Mouse (Mus musculus) midbrain, embryonic 16.5 days (tissue): ENCODE data around the gene Majin. TPM values are rescaled to one million over a fixed set of nuclear protein-coding genes. Genes with fewer than 3 reads are reported as not detected.

Source experiments
- ATAC-seq: fragments of 200-750 bp; cut with Nextera tagmentation; 2 replicates; pipeline ENCODE4 v1.8.0; 2017; ENCODE audit warnings: moderate TSS enrichment
- H3K27ac ChIP-seq: fragments of 300-500 bp; sonication (generic); 2 replicates; pipeline ENCODE4 v1.5.1; 2014; ENCODE audit warnings: mild to moderate bottlenecking, low read length, mixed read lengths
- H3K27me3 ChIP-seq: fragments of 300-500 bp; sonication (generic); 2 replicates; pipeline ENCODE4 v1.6.1; 2014; ENCODE audit warnings: low read depth, low read length, mixed read lengths; ENCODE audit not compliant: control insufficient read depth, insufficient read depth
- H3K36me3 ChIP-seq: fragments of 300-500 bp; sonication (generic); 2 replicates; pipeline ENCODE4 v1.6.1; 2014; ENCODE audit warnings: mild to moderate bottlenecking, low read length, moderate library complexity, mixed read lengths; ENCODE audit not compliant: control insufficient read depth, insufficient read depth
- H3K4me1 ChIP-seq: fragments of 300-500 bp; sonication (generic); 2 replicates; pipeline ENCODE4 v1.6.1; 2014; ENCODE audit warnings: mild to moderate bottlenecking, low read length, mixed read lengths; ENCODE audit not compliant: control insufficient read depth, insufficient read depth
- H3K4me2 ChIP-seq: fragments of 300-500 bp; sonication (generic); 2 replicates; pipeline ENCODE4 v1.6.1; 2014; ENCODE audit warnings: mild to moderate bottlenecking, low read length, mixed read lengths
- H3K4me3 ChIP-seq: fragments of 300-500 bp; sonication (generic); 2 replicates; pipeline ENCODE4 v1.5.1; 2014; ENCODE audit warnings: low read depth, mild to moderate bottlenecking, low read length, moderate library complexity, mixed read lengths
- H3K9ac ChIP-seq: fragments of 300-500 bp; sonication (generic); 2 replicates; pipeline ENCODE4 v1.6.1; 2014; ENCODE audit warnings: low read depth, low read length, mixed read lengths
- H3K9me3 ChIP-seq: fragments of 300-500 bp; sonication (generic); replicated peaks from 2 replicates; pipeline ENCODE4 v1.6.1; 2014; ENCODE audit warnings: mild to moderate bottlenecking, low read length, mixed read lengths; ENCODE audit not compliant: control insufficient read depth, poor library complexity, severe bottlenecking
- WGBS: fragments of 180-500 bp; shearing (Covaris S2); extraction: QIAGEN DNeasy Blood & Tissue Kit; methylation state at CpG from one replicate; pipeline ENCODE4 v1.1.7; 2014; 5-methylcytosine and 5-hydroxymethylcytosine counted together
- polyA plus RNA-seq: library from polyadenylated mRNA; unstranded; fragments of >200 nt; fragmentation: Nextera tagmentation; extraction: Ambion mirVana; gene quantifications from 2 replicates; pipeline ENCODE4 v1.2.1, GENCODE M21; 2015

Majin gene
- not detected in 2 replicates for polyA plus RNA-seq

GRCm38 (mm10) chr19:6184131-6184530 lies at the start of gene Majin:
Gene Majin, plus strand, starts transcription at chr19:6184388.
- no peak for ATAC-seq
- H3K4me1 ChIP-seq: 0 out of 2 replicates have a peak, but pooled peaks cover 2% of the 10 kb centered on the region
- no peak within 1 kb of the TSS for H3K4me3 ChIP-seq
- H3K27me3 ChIP-seq: no peaks in the 10 kb centered on the region
- 90% methylated on average over 23 of the region's 23 CpGs for WGBS
- H3K4me2 ChIP-seq: no peak within 1 kb of the TSS
- H3K9ac ChIP-seq: no peak within 1 kb of the TSS
- no peaks in the 10 kb centered on the region for H3K36me3 ChIP-seq
- H3K27ac ChIP-seq: no peak within 1 kb of the TSS
- H3K9me3 ChIP-seq: no peaks in the 10 kb centered on the region

- ATAC-seq: no peak
- H3K27ac ChIP-seq: no peak overlapping the region
- WGBS: 85% methylated on average over 3 of the region's 3 CpGs
- no peaks in the 10 kb centered on the region for H3K27me3 ChIP-seq
- H3K36me3 ChIP-seq: 0 out of 2 replicates have a peak, but pooled peaks cover 14% of the 10 kb centered on the region
- H3K9me3 ChIP-seq: no peaks in the 10 kb centered on the region
- H3K9ac ChIP-seq: no peak overlapping the region
- peaks cover 9% of the 10 kb centered on the region for H3K4me1 ChIP-seq
- no peak overlapping the region for H3K4me3 ChIP-seq
- no peak overlapping the region for H3K4me2 ChIP-seq
Measured at GRCm38 (mm10) chr19:6136397-6136796, 47.8 kb upstream of the Majin start.

GRCm38 (mm10) chr19:6139701-6140100 lies 44.5 kb upstream of the Majin start:
- ATAC-seq: no peak
- H3K9ac ChIP-seq: peak overlapping the region; percentile 94
- H3K27me3 ChIP-seq: no peaks in the 10 kb centered on the region
- peaks cover 12% of the 10 kb centered on the region for H3K4me1 ChIP-seq
- WGBS: 95% methylated on average over 6 of the region's 6 CpGs
- H3K9me3 ChIP-seq: no peaks in the 10 kb centered on the region
- H3K27ac ChIP-seq: peak overlapping the region; percentile 99; the same call in 1 of the 2 replicates
- H3K36me3 ChIP-seq: 0 out of 2 replicates have a peak, but pooled peaks cover 11% of the 10 kb centered on the region
- H3K4me3 ChIP-seq: peak overlapping the region; percentile 71
- H3K4me2 ChIP-seq: peak overlapping the region; percentile 88

- Histone ChIP-seq H3K27me3 (no peaks in the 10 kb centered on the region), H3K9me3 (no peaks in the 10 kb centered on the region), H3K9ac (peak overlapping the region; percentile 94), H3K4me3 (peak overlapping the region; percentile 71), H3K27ac (peak overlapping the region; percentile 99), H3K36me3 (0 out of 2 replicates have a peak, but pooled peaks cover 8% of the 10 kb centered on the region), H3K4me1 (peaks cover 12% of the 10 kb centered on the region), H3K4me2 (peak overlapping the region; percentile 88)
- 5% methylated on average over 16 of the region's 16 CpGs for WGBS
- no peak for ATAC-seq
Measured at GRCm38 (mm10) chr19:6140374-6140677, 43.9 kb upstream of the Majin start.

GRCm38 (mm10) chr19:6140678-6141393 lies 43.4 kb upstream of the Majin start, which contains the start of gene Batf2:
Gene Batf2, plus strand, starts transcription at chr19:6140983.
- Histone ChIP-seq H3K27me3 (no peaks in the 10 kb centered on the region), H3K9ac (peak within 1 kb of the TSS; percentile 94), H3K4me2 (peak within 1 kb of the TSS; percentile 88), H3K4me3 (peak within 1 kb of the TSS; percentile 71), H3K9me3 (no peaks in the 10 kb centered on the region), H3K4me1 (peaks cover 12% of the 10 kb centered on the region), H3K27ac (peak within 1 kb of the TSS; percentile 99), H3K36me3 (0 out of 2 replicates have a peak, but pooled peaks cover 7% of the 10 kb centered on the region)
- peak; percentile 95 for ATAC-seq
- WGBS: 1% methylated on average over 66 of the region's 68 CpGs

GRCm38 (mm10) chr19:6141394-6141749 lies 42.8 kb upstream of the Majin start, which contains the start of gene Arl2:
Gene Arl2, minus strand, starts transcription at chr19:6141548.
- Histone ChIP-seq H3K27ac (peak within 1 kb of the TSS; percentile 99), H3K27me3 (no peaks in the 10 kb centered on the region), H3K4me2 (peak within 1 kb of the TSS; percentile 88), H3K4me1 (peaks cover 12% of the 10 kb centered on the region), H3K36me3 (0 out of 2 replicates have a peak, but pooled peaks cover 4% of the 10 kb centered on the region), H3K4me3 (peak within 1 kb of the TSS; percentile 71), H3K9me3 (no peaks in the 10 kb centered on the region), H3K9ac (peak within 1 kb of the TSS; percentile 94)
- peak; percentile 76 for ATAC-seq
- under 1% methylated on average over 15 of the region's 15 CpGs for WGBS

GRCm38 (mm10) chr19:6144842-6145241 lies 39.3 kb upstream of the Majin start:
- Histone ChIP-seq H3K9me3 (no peaks in the 10 kb centered on the region), H3K9ac (no peak overlapping the region), H3K4me3 (no peak overlapping the region), H3K27ac (no peak overlapping the region), H3K27me3 (no peaks in the 10 kb centered on the region; the same call in 1 of the 2 replicates), H3K4me1 (peaks cover 8% of the 10 kb centered on the region), H3K36me3 (no peaks in the 10 kb centered on the region), H3K4me2 (no peak overlapping the region)
- WGBS: 87% methylated on average over 5 of the region's 5 CpGs
- no peak for ATAC-seq

- ATAC-seq: no peak
- no peak overlapping the region for H3K4me2 ChIP-seq
- WGBS: 85% methylated on average over 9 of the region's 9 CpGs
- no peak overlapping the region for H3K27ac ChIP-seq
- H3K4me3 ChIP-seq: no peak overlapping the region
- no peak overlapping the region for H3K9ac ChIP-seq
- no peaks in the 10 kb centered on the region for H3K27me3 ChIP-seq
- no peaks in the 10 kb centered on the region for H3K36me3 ChIP-seq
- no peaks in the 10 kb centered on the region for H3K9me3 ChIP-seq
- H3K4me1 ChIP-seq: no peaks in the 10 kb centered on the region
Measured at GRCm38 (mm10) chr19:6155174-6155573, 29.0 kb upstream of the Majin start.

GRCm38 (mm10) chr19:6156372-6156771 lies 27.8 kb upstream of the Majin start:
- H3K4me1 ChIP-seq: no peaks in the 10 kb centered on the region
- H3K36me3 ChIP-seq: no peaks in the 10 kb centered on the region
- H3K27me3 ChIP-seq: no peaks in the 10 kb centered on the region
- no peak overlapping the region for H3K27ac ChIP-seq
- H3K4me3 ChIP-seq: no peak overlapping the region
- ATAC-seq: no peak
- H3K9me3 ChIP-seq: no peaks in the 10 kb centered on the region
- no peak overlapping the region for H3K4me2 ChIP-seq
- WGBS: 69% methylated on average over 8 of the region's 8 CpGs
- H3K9ac ChIP-seq: no peak overlapping the region
